Mouse (Mus musculus): Measurements from ENCODE around the gene Ikzf4.

- TF ChIP-seq CTCF (conservative IDR thresholded peaks at IDR 0.05; ENCODE audit: low read length) (no peak), NANOG (IDR thresholded peaks at IDR 0.05; ENCODE audit: borderline replicate concordance, low read length) (no peak), POU5F1 (IDR thresholded peaks at IDR 0.05; ENCODE audit: borderline replicate concordance, low read length) (no peak)
Measured at GRCm38 (mm10) chr10:128601499-128601898, 44.3 kb downstream of the Ikzf4 start.

Data from E14TG2a.4 (cell line).